Mouse (Mus musculus): Measurements from ENCODE around the gene Cox14. TPM values are rescaled to one million over a fixed set of nuclear protein-coding genes. Genes with fewer than 3 reads are reported as not detected.
"Not testable (repeated sequence)": the region's sequence is repeated elsewhere in the genome, so short reads cannot be mapped to it uniquely, and the experiment has no call there.

Gene Cox14
- polyA plus RNA-seq, 1 experiment, result 80.8 TPM

GRCm38 (mm10) chr15:99736675-99737074 is 11.3 kb downstream of the Cox14 start:
- 89% methylated on average over 11 of the region's 11 CpGs for WGBS
- H3K27ac ChIP-seq (ENCODE audit: control insufficient read depth, insufficient read depth, low read depth, low read length, poor library complexity), result no peak overlapping the region
- no peak overlapping the region for H3K4me3 ChIP-seq (replicated peaks; ENCODE audit: control insufficient read depth, low read depth, low read length)
- no peak for TF ChIP-seq POLR2A (IDR thresholded peaks at IDR 0.05; ENCODE audit: borderline replicate concordance, control insufficient read depth, low read depth, low read length)
- no peak for TF ChIP-seq CTCF (IDR thresholded peaks at IDR 0.05; ENCODE audit: control insufficient read depth, insufficient read depth, low read length)
- no peaks in the 10 kb centered on the region for H3K4me1 ChIP-seq (ENCODE audit: control insufficient read depth, insufficient read depth, low read length)

- Histone ChIP-seq H3K4me3 (replicated peaks; ENCODE audit: control insufficient read depth, low read depth, low read length) (no peak overlapping the region), H3K27ac (ENCODE audit: control insufficient read depth, insufficient read depth, low read depth, low read length, poor library complexity) (no peak overlapping the region), H3K4me1 (ENCODE audit: control insufficient read depth, insufficient read depth, low read length) (no peaks in the 10 kb centered on the region)
- TF ChIP-seq POLR2A (IDR thresholded peaks at IDR 0.05; ENCODE audit: borderline replicate concordance, control insufficient read depth, low read depth, low read length) (no peak), CTCF (IDR thresholded peaks at IDR 0.05; ENCODE audit: control insufficient read depth, insufficient read depth, low read length) (no peak)
- WGBS, result 90% methylated on average over 4 of the region's 4 CpGs
Measured at GRCm38 (mm10) chr15:99740229-99740628, 14.8 kb downstream of the Cox14 start.

- Histone ChIP-seq H3K27ac (ENCODE audit: control insufficient read depth, insufficient read depth, low read depth, low read length, poor library complexity) (no peak overlapping the region), H3K4me3 (replicated peaks; ENCODE audit: control insufficient read depth, low read depth, low read length) (no peak overlapping the region), H3K4me1 (ENCODE audit: control insufficient read depth, insufficient read depth, low read length) (no peaks in the 10 kb centered on the region; the same call in 1 of the 2 replicates)
- WGBS, result 84% methylated on average over 3 of the region's 3 CpGs
- TF ChIP-seq POLR2A (IDR thresholded peaks at IDR 0.05; ENCODE audit: borderline replicate concordance, control insufficient read depth, low read depth, low read length) (no peak), CTCF (IDR thresholded peaks at IDR 0.05; ENCODE audit: control insufficient read depth, insufficient read depth, low read length) (no peak)
Measured at GRCm38 (mm10) chr15:99754204-99754603, 28.8 kb downstream of the Cox14 start.

- no peak for TF ChIP-seq POLR2A (IDR thresholded peaks at IDR 0.05; ENCODE audit: borderline replicate concordance, control insufficient read depth, low read depth, low read length)
- no peak for TF ChIP-seq CTCF (IDR thresholded peaks at IDR 0.05; ENCODE audit: control insufficient read depth, insufficient read depth, low read length)
- H3K27ac ChIP-seq (ENCODE audit: control insufficient read depth, insufficient read depth, low read depth, low read length, poor library complexity), result no peak overlapping the region
- H3K4me3 ChIP-seq (replicated peaks; ENCODE audit: control insufficient read depth, low read depth, low read length), result no peak overlapping the region
- WGBS, result 56% methylated on average over 4 of the region's 4 CpGs
- H3K4me1 ChIP-seq (ENCODE audit: control insufficient read depth, insufficient read depth, low read length), result peaks cover 1% of the 10 kb centered on the region; the same call in 1 of the 2 replicates
Measured at GRCm38 (mm10) chr15:99767467-99767866, 42.0 kb downstream of the Cox14 start.

- Histone ChIP-seq H3K4me3 (replicated peaks; ENCODE audit: control insufficient read depth, low read depth, low read length) (no peak overlapping the region), H3K4me1 (ENCODE audit: control insufficient read depth, insufficient read depth, low read length) (peaks cover 1% of the 10 kb centered on the region; the same call in 1 of the 2 replicates), H3K27ac (ENCODE audit: control insufficient read depth, insufficient read depth, low read depth, low read length, poor library complexity) (no peak overlapping the region)
- TF ChIP-seq POLR2A (IDR thresholded peaks at IDR 0.05; ENCODE audit: borderline replicate concordance, control insufficient read depth, low read depth, low read length), result no peak
- TF ChIP-seq CTCF (IDR thresholded peaks at IDR 0.05; ENCODE audit: control insufficient read depth, insufficient read depth, low read length), result no peak
- 88% methylated on average over 1 of the region's 1 CpGs for WGBS
Measured at GRCm38 (mm10) chr15:99768761-99769160, 43.3 kb downstream of the Cox14 start.

GRCm38 (mm10) chr15:99771004-99771500 is 45.6 kb downstream of the Cox14 start:
- H3K27ac ChIP-seq (ENCODE audit: control insufficient read depth, insufficient read depth, low read depth, low read length, poor library complexity), result no peak overlapping the region

GRCm38 (mm10) chr15:99771601-99772276 is 46.3 kb downstream of the Cox14 start:
- peak overlapping the region; percentile 90 for H3K27ac ChIP-seq (ENCODE audit: control insufficient read depth, insufficient read depth, low read depth, low read length, poor library complexity)
- H3K4me1 ChIP-seq (ENCODE audit: control insufficient read depth, insufficient read depth, low read length), result peaks cover 1% of the 10 kb centered on the region; the same call in 1 of the 2 replicates
- no peak for TF ChIP-seq CTCF (IDR thresholded peaks at IDR 0.05; ENCODE audit: control insufficient read depth, insufficient read depth, low read length)
- no peak for TF ChIP-seq POLR2A (IDR thresholded peaks at IDR 0.05; ENCODE audit: borderline replicate concordance, control insufficient read depth, low read depth, low read length)
- 1% methylated on average over 59 of the region's 59 CpGs for WGBS
- peak overlapping the region; percentile 85 for H3K4me3 ChIP-seq (replicated peaks; ENCODE audit: control insufficient read depth, low read depth, low read length)

More at GRCm38 (mm10) chr15:99771004-99771500, 45.6 kb downstream of the Cox14 start:
- 25% methylated on average over 5 of the region's 5 CpGs for WGBS
- Histone ChIP-seq H3K4me3 (replicated peaks; ENCODE audit: control insufficient read depth, low read depth, low read length) (no peak overlapping the region), H3K4me1 (ENCODE audit: control insufficient read depth, insufficient read depth, low read length) (peaks cover 1% of the 10 kb centered on the region; the same call in 1 of the 2 replicates)
- TF ChIP-seq CTCF (IDR thresholded peaks at IDR 0.05; ENCODE audit: control insufficient read depth, insufficient read depth, low read length), result no peak
- TF ChIP-seq POLR2A (IDR thresholded peaks at IDR 0.05; ENCODE audit: borderline replicate concordance, control insufficient read depth, low read depth, low read length), result no peak

GRCm38 (mm10) chr15:99772277-99772880 is 47.0 kb downstream of the Cox14 start:
- H3K4me1 ChIP-seq (ENCODE audit: control insufficient read depth, insufficient read depth, low read length), result peaks cover 1% of the 10 kb centered on the region; the same call in 1 of the 2 replicates
- no peak for TF ChIP-seq CTCF (IDR thresholded peaks at IDR 0.05; ENCODE audit: control insufficient read depth, insufficient read depth, low read length)
- peak; percentile 93; the same call in 1 of the 2 replicates for TF ChIP-seq POLR2A (IDR thresholded peaks at IDR 0.05; ENCODE audit: borderline replicate concordance, control insufficient read depth, low read depth, low read length)
- H3K27ac ChIP-seq (ENCODE audit: control insufficient read depth, insufficient read depth, low read depth, low read length, poor library complexity), result peak overlapping the region; percentile 90
- under 1% methylated on average over 41 of the region's 41 CpGs for WGBS
- H3K4me3 ChIP-seq (replicated peaks; ENCODE audit: control insufficient read depth, low read depth, low read length), result peak overlapping the region; percentile 85

- peak within 1 kb of the TSS; percentile 85 for H3K4me3 ChIP-seq (replicated peaks; ENCODE audit: control insufficient read depth, low read depth, low read length)
- peak within 1 kb of the TSS; percentile 90 for H3K27ac ChIP-seq (ENCODE audit: control insufficient read depth, insufficient read depth, low read depth, low read length, poor library complexity)
- not testable (repeated sequence) for H3K4me1 ChIP-seq (ENCODE audit: control insufficient read depth, insufficient read depth, low read length)
Measured at GRCm38 (mm10) chr15:99772881-99772924, 47.3 kb downstream of the Cox14 start, which contains the start of gene Cers5. TSS of gene Cers5 (minus strand) at chr15:99772885.

Data from bone marrow, adult 2 months (tissue).